Mouse (Mus musculus): Measurements from ENCODE around the gene Gm11009.
"Not testable (repeated sequence)": the region's sequence is repeated elsewhere in the genome, so short reads cannot be mapped to it uniquely, and the experiment has no call there.

The Gm11009 gene

DNA sequence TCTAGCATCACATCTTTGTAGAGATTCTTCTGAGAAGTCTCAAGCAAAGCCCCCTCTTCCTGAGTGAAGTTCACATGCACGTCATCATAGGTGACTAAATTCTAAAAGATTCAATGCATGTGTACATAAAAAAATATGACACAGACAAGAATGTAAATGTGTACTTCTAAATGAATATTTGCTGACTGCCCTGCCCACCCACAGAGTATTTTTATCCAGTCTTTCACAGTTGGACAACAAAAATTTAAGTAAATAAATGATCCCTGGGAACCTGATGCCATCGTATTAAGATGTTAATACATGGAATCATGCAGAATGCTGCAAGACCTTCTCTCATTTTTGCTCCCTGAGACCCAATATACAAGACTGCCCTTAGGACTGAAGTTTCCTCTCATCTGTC is at the start of gene Gm11009:
Gene Gm11009 (minus strand): TSS at position 101 of the 400 bp plus-strand sequence.
- in situ Hi-C loops (cut with MboI; ENCODE audit: low pct_unique_long_range_greater_than_20kb in 1 of 2, low sequenced_read_pairs in 2 of 2, unreplicated experiment in 1 of 2), result not testable (repeated sequence)

Data from mouse embryonic stem cell (cell line).